Mouse (Mus musculus): ENCODE results near the gene Olfr1410.

The Olfr1410 gene

GRCm38 (mm10) chr1:92605482-92605881 lies at the start of gene Olfr1410:
Olfr1410 (plus strand) TSS chr1:92605782.
- in situ Hi-C loops (cut with MboI): loop anchor here (25.0 kb wide), 1 partner anchor 693 kb away; no protein-coding TSS in a partner anchor

- in situ Hi-C loops (cut with MboI): no loop called here
These were observed 34.6 kb upstream of the Olfr1410 start, which contains the start of gene Olfr1413 for GRCm38 (mm10) chr1:92571022-92571421. Olfr1413 (plus strand) TSS chr1:92571322.

- in situ Hi-C loops (cut with MboI): no loop called here
These were observed 20.1 kb upstream of the Olfr1410 start, which contains the start of gene Olfr1412 for GRCm38 (mm10) chr1:92585479-92585878. Olfr1412 (plus strand) TSS chr1:92585779.

- in situ Hi-C loops (cut with MboI): no loop called here
These were observed 11.5 kb upstream of the Olfr1410 start, which contains the start of gene Olfr1411 for GRCm38 (mm10) chr1:92594111-92594510. Olfr1411 (plus strand) TSS chr1:92594411.

GRCm38 (mm10) chr1:92596019-92596418 lies 9.6 kb upstream of the Olfr1410 start:
- in situ Hi-C loops (cut with MboI): no loop called here

- in situ Hi-C loops (cut with MboI): loop anchor here (25.0 kb wide), 1 partner anchor 695 kb away; no protein-coding TSS in a partner anchor
These were observed 2.1 kb downstream of the Olfr1410 start for GRCm38 (mm10) chr1:92607711-92608110.

GRCm38 (mm10) chr1:92611008-92611407 lies 5.4 kb downstream of the Olfr1410 start:
- in situ Hi-C loops (cut with MboI): loop anchor here (25.0 kb wide), 1 partner anchor 699 kb away; no protein-coding TSS in a partner anchor

GRCm38 (mm10) chr1:92613175-92613574 lies 7.6 kb downstream of the Olfr1410 start:
- in situ Hi-C loops (cut with MboI): loop anchor here (25.0 kb wide), 1 partner anchor 701 kb away; no protein-coding TSS in a partner anchor

- in situ Hi-C loops (cut with MboI): loop anchor here (25.0 kb wide), 1 partner anchor 702 kb away; no protein-coding TSS in a partner anchor
These were observed 8.9 kb downstream of the Olfr1410 start for GRCm38 (mm10) chr1:92614516-92614915.

GRCm38 (mm10) chr1:92616046-92616445 lies 10.5 kb downstream of the Olfr1410 start:
- in situ Hi-C loops (cut with MboI): loop anchor here (25.0 kb wide), 1 partner anchor 704 kb away; no protein-coding TSS in a partner anchor

- in situ Hi-C loops (cut with MboI): loop anchor here (25.0 kb wide), 1 partner anchor 705 kb away; no protein-coding TSS in a partner anchor
These were observed 11.9 kb downstream of the Olfr1410 start, which contains the start of gene Olfr12 for GRCm38 (mm10) chr1:92617488-92617887. Olfr12 (plus strand) TSS chr1:92617788.

GRCm38 (mm10) chr1:92618360-92618759 lies 12.8 kb downstream of the Olfr1410 start:
- in situ Hi-C loops (cut with MboI): loop anchor here (25.0 kb wide), 1 partner anchor 706 kb away; no protein-coding TSS in a partner anchor

GRCm38 (mm10) chr1:92628227-92628626 lies 22.6 kb downstream of the Olfr1410 start:
- in situ Hi-C loops (cut with MboI): loop anchor here (25.0 kb wide), 1 partner anchor 1091 kb away; the partner anchor contains the start of gene Asb1

- in situ Hi-C loops (cut with MboI): loop anchor here (25.0 kb wide), 1 partner anchor 1095 kb away; the partner anchor contains the start of gene Asb1
These were observed 26.6 kb downstream of the Olfr1410 start for GRCm38 (mm10) chr1:92632196-92632595.

- in situ Hi-C loops (cut with MboI): loop anchor here (25.0 kb wide), 1 partner anchor 1096 kb away; the partner anchor contains the start of gene Asb1
These were observed 27.4 kb downstream of the Olfr1410 start for GRCm38 (mm10) chr1:92632948-92633347.

GRCm38 (mm10) chr1:92633726-92634125 lies 28.1 kb downstream of the Olfr1410 start:
- in situ Hi-C loops (cut with MboI): loop anchor here (25.0 kb wide), 1 partner anchor 1096 kb away; the partner anchor contains the start of gene Asb1

- in situ Hi-C loops (cut with MboI): loop anchor here (25.0 kb wide), 1 partner anchor 1097 kb away; the partner anchor contains the start of gene Asb1
These were observed 29.0 kb downstream of the Olfr1410 start for GRCm38 (mm10) chr1:92634569-92634968.

- in situ Hi-C loops (cut with MboI): loop anchor here (25.0 kb wide), 1 partner anchor 1098 kb away; the partner anchor contains the start of gene Asb1
These were observed 29.5 kb downstream of the Olfr1410 start for GRCm38 (mm10) chr1:92634976-92635599.

- in situ Hi-C loops (cut with MboI): loop anchor here (25.0 kb wide), 1 partner anchor 1099 kb away; the partner anchor contains the start of gene Asb1
These were observed 30.4 kb downstream of the Olfr1410 start for GRCm38 (mm10) chr1:92636015-92636414.

GRCm38 (mm10) chr1:92636676-92637075 lies 31.1 kb downstream of the Olfr1410 start:
- in situ Hi-C loops (cut with MboI): loop anchor here (25.0 kb wide), 1 partner anchor 1099 kb away; the partner anchor contains the start of gene Asb1

GRCm38 (mm10) chr1:92637501-92638172 lies 32.1 kb downstream of the Olfr1410 start:
- in situ Hi-C loops (cut with MboI): loop anchor here (25.0 kb wide), 1 partner anchor 1100 kb away; the partner anchor contains the start of gene Asb1

Measured in mature B cell (primary cell).